ENCODE assay signal across 12 mouse cellular contexts in the genomic region with DNA sequence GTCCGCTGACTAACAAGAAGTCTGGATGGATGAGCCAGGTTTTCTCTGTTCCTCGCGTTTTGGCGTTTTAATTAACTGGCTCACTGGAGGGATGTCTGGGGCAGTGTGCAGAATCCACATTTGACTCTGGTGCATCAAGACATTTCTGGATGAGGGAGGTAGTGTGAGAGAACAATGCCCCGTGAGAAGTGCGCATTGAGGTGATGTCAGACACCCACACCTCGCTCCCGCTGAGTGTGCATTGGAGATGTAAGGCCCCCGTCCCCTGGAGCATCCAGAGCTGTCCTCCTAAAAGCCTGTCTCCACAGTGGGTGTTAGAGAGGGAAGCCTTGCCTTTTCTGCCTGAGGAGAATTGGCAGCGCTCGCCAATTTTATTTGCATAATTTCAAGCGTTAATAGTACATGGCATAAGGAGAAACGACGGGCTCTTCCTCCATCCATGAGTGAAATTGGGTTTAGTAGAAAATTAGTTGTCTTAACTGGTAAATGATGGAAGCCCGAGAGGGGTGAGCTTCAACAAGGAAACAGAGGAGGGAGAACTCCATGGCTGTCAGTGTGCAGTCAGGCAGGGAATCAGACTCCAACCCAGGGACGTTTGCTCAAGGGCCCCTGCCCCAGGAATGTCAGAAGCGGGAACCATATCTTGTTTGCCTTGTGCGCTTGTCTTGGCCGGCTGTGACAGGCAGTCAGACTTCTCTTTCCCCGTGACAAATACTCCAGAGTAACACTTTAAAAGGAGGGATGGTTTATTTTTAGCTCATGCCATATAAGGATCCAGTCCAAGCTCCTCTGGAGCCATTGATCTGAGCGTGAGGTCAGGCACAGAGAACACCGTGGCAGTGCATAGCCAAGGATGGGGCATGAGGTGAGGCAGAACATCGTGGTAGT. TPM values are rescaled to one million over a fixed set of nuclear protein-coding genes. Genes with fewer than 3 reads are reported as not detected.
DNase-seq lines count a peak whose midpoint lies in the region; ATAC-seq lines count a peak whose summit lies in the region.
"Had no signal": no experiment of that assay in that cellular context is flagged by ENCODE, and none has a peak within 500 bp of the region (broad histone marks: within the 10 kb centered on the region; RNA-seq: fewer than 3 reads in every experiment).

No protein-coding gene starts in this region.

- no peaks in the 10 kb centered on the region for H3K36me3 ChIP-seq in limb, embryonic 15.5 days
- H3K36me3 ChIP-seq in limb, embryonic 10.5 days = no peaks in the 10 kb centered on the region
- H3K36me3 ChIP-seq: G1E had no signal

- no peak for ATAC-seq in limb, embryonic 15.5 days (ENCODE audit: insufficient number of reproducible peaks, low FRiP score, low TSS enrichment, low read depth)

- H3K4me3 ChIP-seq in limb, embryonic 15.5 days = no peak overlapping the region
- no peak overlapping the region for H3K4me3 ChIP-seq in limb, embryonic 10.5 days

- no peaks in the 10 kb centered on the region for H3K9me3 ChIP-seq in limb, embryonic 15.5 days
- H3K9me3 ChIP-seq in limb, embryonic 10.5 days (replicated peaks) = 0 out of 2 replicates have a peak, but pooled peaks cover 3% of the 10 kb centered on the region
- H3K9me3 ChIP-seq: G1E had no signal

- 67% methylated on average over 23 of the region's 23 CpGs for WGBS in limb, embryonic 15.5 days
- 86% methylated on average over 23 of the region's 23 CpGs for WGBS in limb, embryonic 10.5 days

- peaks cover 5% of the 10 kb centered on the region; the same call in 1 of the 2 replicates for H3K4me1 ChIP-seq in limb, embryonic 15.5 days
- peaks cover 12% of the 10 kb centered on the region; the same call in 1 of the 2 replicates for H3K4me1 ChIP-seq in limb, embryonic 10.5 days

- H3K9ac ChIP-seq in limb, embryonic 15.5 days = no peak overlapping the region

- DNase-seq in limb, embryonic 10.5 days (ENCODE audit: low spot score) = no peak
- peak; percentile 33 to 44 for DNase-seq in frontal cortex, postnatal 14 days (ENCODE audit: low spot score in 2 of 2)
- peak; percentile 66 to 74 for DNase-seq in layer of hippocampus, adult 18-20 months (ENCODE audit: low spot score in 2 of 2)
- peak; percentile 47 to 63 for DNase-seq in right cerebral cortex, postnatal 10 days (ENCODE audit: low spot score in 2 of 2)
- DNase-seq in cerebellum, adult 8-10 months = no peak
- DNase-seq in gastrocnemius, adult 8-10 months (ENCODE audit: low spot score in 2 of 2) = no peak
- DNase-seq in adrenal gland, adult 2 months = no peak
- DNase-seq: thymus, adult 2 months had no signal

- no peak overlapping the region for H3K4me2 ChIP-seq in limb, embryonic 15.5 days

- H3K27me3 ChIP-seq in limb, embryonic 15.5 days = no peaks in the 10 kb centered on the region
- H3K27me3 ChIP-seq in limb, embryonic 10.5 days (ENCODE audit: low read depth, poor library complexity, severe bottlenecking) = no peaks in the 10 kb centered on the region

- H3K27ac ChIP-seq in limb, embryonic 15.5 days = peak overlapping the region; percentile 33; the same call in 1 of the 2 replicates
- no peak overlapping the region for H3K27ac ChIP-seq in limb, embryonic 10.5 days

RNA-seq across cellular contexts. Expression of a gene that starts 35.8 kb away (rescaled TPM):
- 0.88 and 1.2 TPM in 2 replicates for polyA plus RNA-seq in limb, embryonic 15.5 days (2015; fragmentation: Nextera tagmentation; extraction: Ambion mirVana)
- 1.1 and 1.4 TPM in 2 replicates for polyA plus RNA-seq in limb, embryonic 10.5 days (2016; fragmentation: Nextera tagmentation; extraction: Ambion mirVana)
- 10 to 100 TPM; 41.1 to 47.8 TPM for total RNA-seq in layer of hippocampus, adult 18-20 months (2021)
- total RNA-seq in gastrocnemius, adult 8-10 months (2022) = not detected
- under 1 TPM; 0.21 to 0.92 TPM for total RNA-seq in adrenal gland, adult 2 months (2021)
- polyA plus RNA-seq in adrenal gland, adult 2 months (2012; rRNA removed) = 1.8 and 1.9 TPM in 2 replicates
- total RNA-seq: granulocyte monocyte progenitor cell, adult 5-6 weeks; liver, adult 2 months had no signal
- polyA plus RNA-seq: G1E; liver, adult 2 months had no signal

Comparison
In these comparisons a context has a peak if more than half of its experiments do, and no peak if none do; other contexts are left out.
1. DNase-seq: peak in frontal cortex, postnatal 14 days (2 of 2), layer of hippocampus, adult 18-20 months (2 of 2) and right cerebral cortex, postnatal 10 days (2 of 2); none in limb, embryonic 10.5 days (single experiment), cerebellum, adult 8-10 months (single experiment), gastrocnemius, adult 8-10 months (0 of 2) and adrenal gland, adult 2 months (single experiment).
2. RNA of a gene that starts 35.8 kb away (total RNA-seq): 41.1 to 47.8 TPM in layer of hippocampus, adult 18-20 months; 0.21 to 0.92 TPM in adrenal gland, adult 2 months and not detected in gastrocnemius, adult 8-10 months; every median in the first group is over 10 times any median in the second.